Mouse (Mus musculus) lung, postnatal 0 days (tissue): ENCODE measurements around the gene Jam3.
A peak's percentile ranks its signal among the peaks of the same experiment; 100 is the strongest.

Experiments
- CTCF ChIP-seq: IDR thresholded peaks from 2 replicates; pipeline ENCODE4 v1.5.1; 2016; ENCODE audit warnings: antibody characterized with exemption, mild to moderate bottlenecking
- EP300 ChIP-seq: IDR thresholded peaks from 2 replicates; pipeline ENCODE4 v1.6.1; 2016; ENCODE audit warnings: antibody characterized with exemption, mild to moderate bottlenecking, control low read depth

DNA sequence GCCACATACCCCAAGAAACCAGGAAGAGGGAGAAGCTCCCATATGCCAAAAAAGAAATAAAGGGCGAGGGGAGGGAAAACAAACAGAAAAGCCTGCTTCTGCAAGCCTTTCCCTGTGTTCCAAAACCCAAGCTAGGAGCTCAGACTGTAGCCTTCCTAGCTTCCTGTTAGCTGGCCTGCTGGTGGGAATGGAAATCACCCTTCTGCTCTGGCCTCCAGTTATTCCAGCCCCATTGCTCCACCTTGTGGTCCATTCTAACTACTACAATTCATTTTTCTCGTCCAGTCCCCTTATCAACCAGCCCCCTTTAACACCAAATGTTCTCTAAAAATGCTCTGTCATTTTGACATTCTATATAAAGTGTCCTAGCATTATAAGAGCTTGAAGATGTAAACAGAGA, 20.9 kb upstream of the Jam3 start:
- no peak for TF ChIP-seq EP300
- peak; percentile 94 for TF ChIP-seq CTCF
